Mouse (Mus musculus) bone marrow macrophage, adult 2 months (primary cell): Measurements from ENCODE around the gene Gm49394.

Experiments
- CTCF ChIP-seq: IDR thresholded peaks from 2 replicates; pipeline ENCODE4 v1.5.1; 2012; ENCODE audit warnings: low read depth, mild to moderate bottlenecking, low read length, moderate library complexity
- POLR2A ChIP-seq: IDR thresholded peaks from 2 replicates; pipeline ENCODE4 v1.6.1; 2012; ENCODE audit warnings: mild to moderate bottlenecking, low read depth, low read length, borderline replicate concordance

- no peak for TF ChIP-seq CTCF
- no peak for TF ChIP-seq POLR2A
Measured at GRCm38 (mm10) chr7:142667521-142667920, 2.2 kb downstream of the Gm49394 start.
